ENCODE assay signal across 11 mouse cellular contexts in genomic region chr7:129257374-129258018, GRCm38 (mm10). TPM values are rescaled to one million over a fixed set of nuclear protein-coding genes. Genes with fewer than 3 reads are reported as not detected.
DNase-seq lines count a peak whose midpoint lies in the region; ATAC-seq and TF ChIP-seq lines count a peak whose summit lies in the region.
"Had no signal": no experiment of that assay in that cellular context is flagged by ENCODE, and none has a peak within 500 bp of the region (broad histone marks: within the 10 kb centered on the region; RNA-seq: fewer than 3 reads in every experiment).

No protein-coding gene starts in this region.

- H3K4me3 ChIP-seq in heart, embryonic 14.5 days (ENCODE audit: control insufficient read depth in 1 of 2, insufficient read depth in 1 of 2, low read depth in 1 of 2, low read length in 2 of 2), result peak overlapping the region in 1 of 2 experiments; percentile 43; a peak in 2 of 4 replicates
- no peak overlapping the region for H3K4me3 ChIP-seq in heart, adult 2 months
- H3K4me3 ChIP-seq in forebrain, postnatal 0 days (ENCODE audit: low read depth, low read length), result peak overlapping the region; percentile 51
- peak overlapping the region; percentile 73 for H3K4me3 ChIP-seq in midbrain, embryonic 10.5 days

- peaks cover 62% of the 10 kb centered on the region for H3K27me3 ChIP-seq in heart, embryonic 14.5 days (ENCODE audit: control insufficient read depth, insufficient read depth, low read length)
- 0 out of 2 replicates have a peak, but pooled peaks cover 1% of the 10 kb centered on the region for H3K27me3 ChIP-seq in heart, adult 2 months (ENCODE audit: control insufficient read depth, insufficient read depth, low read length)
- H3K27me3 ChIP-seq in forebrain, postnatal 0 days (ENCODE audit: insufficient read depth, low read length), result peaks cover 7% of the 10 kb centered on the region
- peaks cover 64% of the 10 kb centered on the region for H3K27me3 ChIP-seq in midbrain, embryonic 10.5 days (ENCODE audit: low read depth, poor library complexity, severe bottlenecking)

- no peak for ATAC-seq in heart, embryonic 14.5 days (ENCODE audit: insufficient number of reproducible peaks, insufficient read depth, low FRiP score, low read depth)
- no peak for ATAC-seq in forebrain, postnatal 0 days
- ATAC-seq in monocyte, adult 5-6 weeks (replicated peaks; ENCODE audit: insufficient number of reproducible peaks, low FRiP score, low TSS enrichment, poor library complexity, severe bottlenecking), result no peak

- WGBS in heart, embryonic 14.5 days, result 17% methylated on average over 13 of the region's 13 CpGs
- WGBS in heart, adult 2 months, result 21% methylated on average over 13 of the region's 13 CpGs
- WGBS in forebrain, postnatal 0 days, result 16% methylated on average over 13 of the region's 13 CpGs
- WGBS in midbrain, embryonic 10.5 days, result 12% methylated on average over 13 of the region's 13 CpGs

- H3K79me2 ChIP-seq in heart, adult 2 months (replicated peaks; ENCODE audit: control insufficient read depth, insufficient read depth, low read length), result no peaks in the 10 kb centered on the region

- no peak for TF ChIP-seq EP300 in heart, adult 2 months (IDR thresholded peaks at IDR 0.05; ENCODE audit: insufficient read depth, low read depth, low read length)

- H3K9ac ChIP-seq in heart, embryonic 14.5 days (ENCODE audit: low read length), result no peak overlapping the region
- no peak overlapping the region for H3K9ac ChIP-seq in heart, adult 2 months (ENCODE audit: low read depth, low read length)
- no peak overlapping the region for H3K9ac ChIP-seq in forebrain, postnatal 0 days

- intact Hi-C loops in heart, adult 2 months (cut with DNase I), result no loop called here

- no peak for DNase-seq in heart, adult 2 months
- peak; percentile 17 for DNase-seq in R1 (ENCODE audit: low read depth, low spot score)
- no peak for DNase-seq in forebrain, postnatal 0 days
- DNase-seq in midbrain, embryonic 10.5 days (ENCODE audit: low spot score), result peak; percentile 26
- DNase-seq in urinary bladder, adult 18-20 months (ENCODE audit: low spot score in 2 of 2), result no peak
- DNase-seq in cerebellum, adult 9-11 months, result no peak
- DNase-seq: thymus, adult 2 months had no signal

- H3K9me3 ChIP-seq in heart, embryonic 14.5 days (ENCODE audit: control insufficient read depth, low read length), result no peaks in the 10 kb centered on the region
- no peaks in the 10 kb centered on the region for H3K9me3 ChIP-seq in forebrain, postnatal 0 days (ENCODE audit: low read length)
- no peaks in the 10 kb centered on the region for H3K9me3 ChIP-seq in midbrain, embryonic 10.5 days (replicated peaks)

- peak overlapping the region; percentile 85 for H3K4me2 ChIP-seq in heart, embryonic 14.5 days (ENCODE audit: low read length)
- H3K4me2 ChIP-seq in forebrain, postnatal 0 days (ENCODE audit: low read depth), result peak overlapping the region; percentile 96

- no peak for TF ChIP-seq POLR2A in heart, adult 2 months (IDR thresholded peaks at IDR 0.05; ENCODE audit: insufficient read depth, low read depth, low read length)

- H3K36me3 ChIP-seq in heart, embryonic 14.5 days (ENCODE audit: control insufficient read depth, insufficient read depth, low read length), result no peaks in the 10 kb centered on the region
- H3K36me3 ChIP-seq in heart, adult 2 months (ENCODE audit: control insufficient read depth, insufficient read depth, low read length), result no peaks in the 10 kb centered on the region
- no peaks in the 10 kb centered on the region for H3K36me3 ChIP-seq in forebrain, postnatal 0 days (ENCODE audit: insufficient read depth)
- no peaks in the 10 kb centered on the region for H3K36me3 ChIP-seq in midbrain, embryonic 10.5 days

- peaks cover 4 to 9% of the 10 kb centered on the region in 2 experiments; a peak in 2 of 4 replicates for H3K4me1 ChIP-seq in heart, embryonic 14.5 days (ENCODE audit: control insufficient read depth in 2 of 2, insufficient read depth in 2 of 2, low read length in 2 of 2)
- no peaks in the 10 kb centered on the region for H3K4me1 ChIP-seq in heart, adult 2 months (ENCODE audit: control insufficient read depth, insufficient read depth, low read length)
- H3K4me1 ChIP-seq in forebrain, postnatal 0 days (ENCODE audit: insufficient read depth), result no peaks in the 10 kb centered on the region
- H3K4me1 ChIP-seq in midbrain, embryonic 10.5 days, result peaks cover 31% of the 10 kb centered on the region

- TF ChIP-seq CTCF in heart, adult 2 months (IDR thresholded peaks at IDR 0.05), result no peak
- TF ChIP-seq CTCF in forebrain, postnatal 0 days (IDR thresholded peaks at IDR 0.05; ENCODE audit: low read depth), result no peak

- no peak overlapping the region for H3K27ac ChIP-seq in heart, embryonic 14.5 days (replicated peaks in 1 of 2; ENCODE audit: control insufficient read depth in 1 of 2, insufficient read depth in 1 of 2, low read depth in 2 of 2, low read length in 2 of 2)
- H3K27ac ChIP-seq in heart, adult 2 months, result no peak overlapping the region
- H3K27ac ChIP-seq in forebrain, postnatal 0 days (ENCODE audit: low read depth, low read length), result no peak overlapping the region
- H3K27ac ChIP-seq in midbrain, embryonic 10.5 days (replicated peaks), result peak overlapping the region; percentile 86

RNA-seq across cellular contexts. Expression of gene Plpp4, which starts 0.7 kb away (rescaled TPM):
- 0.28 and 0.69 TPM in 2 replicates for polyA plus RNA-seq in heart, embryonic 14.5 days (2014; fragmentation: Nextera tagmentation; extraction: Ambion mirVana)
- not detected for total RNA-seq in heart, adult 2 months (2021)
- 0.15 TPM in 1 of 2 replicates, not detected in the other for polyA plus RNA-seq in heart, adult 2 months (2012; rRNA removed)
- total RNA-seq in forebrain, postnatal 0 days (2014; rRNA removed), result 8.6 and 8.7 TPM in 2 replicates
- 6.5 and 6.7 TPM in 2 replicates for polyA plus RNA-seq in forebrain, postnatal 0 days (2015; fragmentation: Nextera tagmentation; extraction: Ambion mirVana)
- 2.7 and 4.3 TPM in 2 replicates for polyA plus RNA-seq in midbrain, embryonic 10.5 days (2016; fragmentation: Nextera tagmentation; extraction: Ambion mirVana)
- total RNA-seq in monocyte, adult 5-6 weeks (2017), result not detected in 3 replicates
- total RNA-seq: CH12.LX; neutrophil, adult 5-6 weeks had no signal

Comparison
In these comparisons a context has a peak if more than half of its experiments do, and no peak if none do; other contexts are left out.
1. DNase-seq: peak in R1 (single experiment) and midbrain, embryonic 10.5 days (single experiment); none in heart, adult 2 months (0 of 2), forebrain, postnatal 0 days (single experiment), urinary bladder, adult 18-20 months (0 of 2) and cerebellum, adult 9-11 months (single experiment).